Mouse (Mus musculus) hindbrain, embryonic 13.5 days (tissue): ENCODE measurements at regions not wholly inside any gene's neighbourhood (a gene's known extent, or its start where the extent isn't known, plus 50 kb on each side); places are given as distances from the start of the nearest gene placed in this dataset.

Experiments used
- ATAC-seq: fragments of 200-750 bp; cut with Nextera tagmentation; 2 replicates; pipeline ENCODE4 v1.8.0; 2017; ENCODE audit warnings: moderate TSS enrichment; ENCODE audit not compliant: low FRiP score
- H3K27ac ChIP-seq: fragments of 300-500 bp; sonication (generic); 2 replicates; pipeline ENCODE4 v1.5.1; 2015; ENCODE audit warnings: inconsistent platforms, mild to moderate bottlenecking, moderate library complexity
- H3K27me3 ChIP-seq: fragments of 300-500 bp; sonication (generic); 2 replicates; pipeline ENCODE4 v1.6.1; 2015; ENCODE audit warnings: mild to moderate bottlenecking, inconsistent platforms
- H3K36me3 ChIP-seq: fragments of 300-500 bp; sonication (generic); 2 replicates; pipeline ENCODE4 v1.6.1; 2015; ENCODE audit warnings: mild to moderate bottlenecking, inconsistent platforms
- H3K4me1 ChIP-seq: fragments of 300-500 bp; sonication (generic); replicated peaks from 2 replicates; pipeline ENCODE4 v1.6.1; 2015; ENCODE audit warnings: inconsistent platforms
- H3K4me2 ChIP-seq: fragments of 300-500 bp; sonication (generic); 2 replicates; pipeline ENCODE4 v1.6.1; 2015; ENCODE audit warnings: inconsistent platforms, mild to moderate bottlenecking, moderate library complexity
- H3K4me3 ChIP-seq: fragments of 300-500 bp; sonication (generic); 2 replicates; pipeline ENCODE4 v1.5.1; 2015; ENCODE audit warnings: mild to moderate bottlenecking, inconsistent platforms
- H3K9ac ChIP-seq: fragments of 300-500 bp; sonication (generic); 2 replicates; pipeline ENCODE4 v1.6.1; 2015; ENCODE audit warnings: mild to moderate bottlenecking, inconsistent platforms
- H3K9me3 ChIP-seq: fragments of 300-500 bp; sonication (generic); 2 replicates; pipeline ENCODE4 v1.6.1; 2016; ENCODE audit warnings: inconsistent platforms
- WGBS: fragments of 180-500 bp; shearing (Covaris S2); methylation state at CpG from one replicate; pipeline ENCODE4 v1.1.7; 2015; 5-methylcytosine and 5-hydroxymethylcytosine counted together

GRCm38 (mm10) chr11:18712642-18713053 lies 306.1 kb downstream of the Meis1 start:
- Histone ChIP-seq H3K4me1 (peaks cover 11% of the 10 kb centered on the region; the same call in 1 of the 2 replicates), H3K27me3 (no peaks in the 10 kb centered on the region), H3K36me3 (no peaks in the 10 kb centered on the region), H3K27ac (no peak overlapping the region), H3K9ac (no peak overlapping the region), H3K9me3 (no peaks in the 10 kb centered on the region), H3K4me3 (no peak overlapping the region), H3K4me2 (no peak overlapping the region)
- WGBS, result 76% methylated on average over 10 of the region's 10 CpGs
- no peak for ATAC-seq

GRCm38 (mm10) chr11:18709628-18710027 lies 309.2 kb downstream of the Meis1 start:
- no peak for ATAC-seq
- no peak overlapping the region for H3K27ac ChIP-seq
- 84% methylated on average over 3 of the region's 3 CpGs for WGBS

GRCm38 (mm10) chr11:18681593-18681992 lies 337.2 kb downstream of the Meis1 start:
- WGBS, result 87% methylated on average over 6 of the region's 6 CpGs
- Histone ChIP-seq H3K4me2 (no peak overlapping the region), H3K4me3 (no peak overlapping the region), H3K36me3 (no peaks in the 10 kb centered on the region), H3K9ac (no peak overlapping the region), H3K27me3 (no peaks in the 10 kb centered on the region), H3K27ac (no peak overlapping the region), H3K9me3 (no peaks in the 10 kb centered on the region), H3K4me1 (no peaks in the 10 kb centered on the region)
- no peak for ATAC-seq

More at GRCm38 (mm10) chr11:18709628-18710027, 309.2 kb downstream of the Meis1 start:
- Histone ChIP-seq H3K36me3 (no peaks in the 10 kb centered on the region), H3K4me2 (no peak overlapping the region), H3K4me3 (no peak overlapping the region), H3K9ac (no peak overlapping the region), H3K9me3 (no peaks in the 10 kb centered on the region), H3K4me1 (peaks cover 6% of the 10 kb centered on the region; the same call in 1 of the 2 replicates), H3K27me3 (no peaks in the 10 kb centered on the region)

GRCm38 (mm10) chr11:18676876-18677275 lies 341.9 kb downstream of the Meis1 start:
- WGBS, result 91% methylated on average over 2 of the region's 2 CpGs
- ATAC-seq, result no peak
- Histone ChIP-seq H3K4me3 (no peak overlapping the region), H3K4me1 (no peaks in the 10 kb centered on the region), H3K9ac (no peak overlapping the region), H3K9me3 (no peaks in the 10 kb centered on the region), H3K27ac (no peak overlapping the region), H3K36me3 (no peaks in the 10 kb centered on the region), H3K27me3 (no peaks in the 10 kb centered on the region), H3K4me2 (no peak overlapping the region)

GRCm38 (mm10) chr11:18670967-18671366 lies 347.8 kb downstream of the Meis1 start:
- no peak overlapping the region for H3K4me2 ChIP-seq
- WGBS, result 97% methylated on average over 2 of the region's 2 CpGs
- no peak for ATAC-seq
- no peaks in the 10 kb centered on the region for H3K4me1 ChIP-seq
- H3K27me3 ChIP-seq, result no peaks in the 10 kb centered on the region
- H3K4me3 ChIP-seq, result no peak overlapping the region
- no peaks in the 10 kb centered on the region for H3K9me3 ChIP-seq
- H3K36me3 ChIP-seq, result no peaks in the 10 kb centered on the region
- no peak overlapping the region for H3K9ac ChIP-seq
- H3K27ac ChIP-seq, result no peak overlapping the region

GRCm38 (mm10) chr11:18669322-18669721 lies 349.5 kb downstream of the Meis1 start:
- H3K4me3 ChIP-seq, result no peak overlapping the region
- no peaks in the 10 kb centered on the region for H3K27me3 ChIP-seq
- no peaks in the 10 kb centered on the region for H3K36me3 ChIP-seq
- ATAC-seq, result no peak
- no peaks in the 10 kb centered on the region for H3K9me3 ChIP-seq
- H3K4me2 ChIP-seq, result no peak overlapping the region
- WGBS, result 41% methylated on average over 2 of the region's 2 CpGs
- H3K4me1 ChIP-seq, result no peaks in the 10 kb centered on the region
- H3K27ac ChIP-seq, result no peak overlapping the region
- H3K9ac ChIP-seq, result no peak overlapping the region

- Histone ChIP-seq H3K4me2 (no peak overlapping the region), H3K36me3 (no peaks in the 10 kb centered on the region), H3K4me1 (no peaks in the 10 kb centered on the region), H3K27ac (no peak overlapping the region), H3K9ac (no peak overlapping the region), H3K27me3 (no peaks in the 10 kb centered on the region), H3K9me3 (no peaks in the 10 kb centered on the region), H3K4me3 (no peak overlapping the region)
- no peak for ATAC-seq
- 58% methylated on average over 1 of the region's 1 CpGs for WGBS
These were observed 362.4 kb downstream of the Meis1 start for GRCm38 (mm10) chr11:18656358-18656757.

- Histone ChIP-seq H3K9me3 (no peaks in the 10 kb centered on the region), H3K4me1 (0 out of 2 replicates have a peak, but pooled peaks cover 3% of the 10 kb centered on the region)
- no peak for ATAC-seq
These were observed 386.6 kb downstream of the Meis1 start for GRCm38 (mm10) chr11:18631975-18632773.

GRCm38 (mm10) chr11:18631570-18631969 lies 387.2 kb downstream of the Meis1 start:
- H3K4me3 ChIP-seq, result no peak overlapping the region
- H3K4me1 ChIP-seq, result 0 out of 2 replicates have a peak, but pooled peaks cover 3% of the 10 kb centered on the region
- H3K9ac ChIP-seq, result no peak overlapping the region
- no peak for ATAC-seq
- H3K9me3 ChIP-seq, result no peaks in the 10 kb centered on the region
- no peak overlapping the region for H3K4me2 ChIP-seq
- 93% methylated on average over 7 of the region's 7 CpGs for WGBS
- no peaks in the 10 kb centered on the region for H3K27me3 ChIP-seq
- no peak overlapping the region for H3K27ac ChIP-seq
- no peaks in the 10 kb centered on the region for H3K36me3 ChIP-seq

More at GRCm38 (mm10) chr11:18631975-18632773, 386.6 kb downstream of the Meis1 start:
- H3K4me3 ChIP-seq, result no peak overlapping the region
- no peak overlapping the region for H3K4me2 ChIP-seq
- no peaks in the 10 kb centered on the region for H3K27me3 ChIP-seq
- H3K36me3 ChIP-seq, result no peaks in the 10 kb centered on the region
- WGBS, result 56% methylated on average over 5 of the region's 5 CpGs
- no peak overlapping the region for H3K27ac ChIP-seq
- no peak overlapping the region for H3K9ac ChIP-seq

- H3K4me1 ChIP-seq, result 0 out of 2 replicates have a peak, but pooled peaks cover 7% of the 10 kb centered on the region
- no peaks in the 10 kb centered on the region for H3K27me3 ChIP-seq
- no peak overlapping the region for H3K4me2 ChIP-seq
- no peak overlapping the region for H3K27ac ChIP-seq
- no peaks in the 10 kb centered on the region for H3K9me3 ChIP-seq
- no peak overlapping the region for H3K9ac ChIP-seq
- no peak for ATAC-seq
- WGBS, result 18% methylated on average over 3 of the region's 3 CpGs
- H3K36me3 ChIP-seq, result no peaks in the 10 kb centered on the region
- H3K4me3 ChIP-seq, result no peak overlapping the region
These were observed 397.0 kb downstream of the Meis1 start for GRCm38 (mm10) chr11:18621777-18622176.

- ATAC-seq, result no peak
- Histone ChIP-seq H3K4me3 (no peak overlapping the region), H3K4me1 (no peaks in the 10 kb centered on the region), H3K36me3 (no peaks in the 10 kb centered on the region), H3K27ac (no peak overlapping the region), H3K27me3 (no peaks in the 10 kb centered on the region), H3K4me2 (no peak overlapping the region), H3K9me3 (no peaks in the 10 kb centered on the region), H3K9ac (no peak overlapping the region)
- 32% methylated on average over 6 of the region's 6 CpGs for WGBS
These were observed 413.9 kb downstream of the Meis1 start for GRCm38 (mm10) chr11:18604836-18605235.

GRCm38 (mm10) chr11:18601568-18602182 lies 417.1 kb downstream of the Meis1 start:
- Histone ChIP-seq H3K27me3 (no peaks in the 10 kb centered on the region), H3K9me3 (no peaks in the 10 kb centered on the region), H3K4me2 (no peak overlapping the region), H3K36me3 (no peaks in the 10 kb centered on the region), H3K4me1 (no peaks in the 10 kb centered on the region), H3K4me3 (no peak overlapping the region), H3K9ac (no peak overlapping the region), H3K27ac (no peak overlapping the region)
- WGBS, result 70% methylated on average over 6 of the region's 6 CpGs
- ATAC-seq, result no peak

- Histone ChIP-seq H3K27ac (no peak overlapping the region), H3K9ac (no peak overlapping the region), H3K4me2 (no peak overlapping the region), H3K4me1 (no peaks in the 10 kb centered on the region), H3K27me3 (no peaks in the 10 kb centered on the region), H3K4me3 (no peak overlapping the region), H3K36me3 (no peaks in the 10 kb centered on the region), H3K9me3 (no peaks in the 10 kb centered on the region)
- no peak for ATAC-seq
- 79% methylated on average over 3 of the region's 3 CpGs for WGBS
These were observed 420.4 kb downstream of the Meis1 start for GRCm38 (mm10) chr11:18598349-18598748.
